Mouse (Mus musculus) lung, postnatal 4 days (tissue): ENCODE data around the gene Scd1.

ENCODE experiments used
- DNase-seq, 2 experiments: peaks; one replicate each; pipeline ENCODE4 v3.0.0; 2021

Scd1 gene

GRCm38 (mm10) chr19:44407341-44408222 lies at the start of gene Scd1:
Gene Scd1 (minus strand): TSS chr19:44407879.
- DNase-seq, result peak; percentile 66 to 79

- no peak for DNase-seq
Observed at GRCm38 (mm10) chr19:44455356-44455755, 47.7 kb upstream of the Scd1 start.

GRCm38 (mm10) chr19:44454862-44455261 lies 47.2 kb upstream of the Scd1 start:
- DNase-seq, result no peak

- DNase-seq, result no peak
Observed at GRCm38 (mm10) chr19:44447927-44448326, 40.2 kb upstream of the Scd1 start.

GRCm38 (mm10) chr19:44445755-44446154 lies 38.1 kb upstream of the Scd1 start:
- DNase-seq, result no peak

- no peak for DNase-seq
Observed at GRCm38 (mm10) chr19:44439302-44439701, 31.6 kb upstream of the Scd1 start.

GRCm38 (mm10) chr19:44437975-44438374 lies 30.3 kb upstream of the Scd1 start:
- no peak for DNase-seq

GRCm38 (mm10) chr19:44432084-44432483 lies 24.4 kb upstream of the Scd1 start:
- DNase-seq, result no peak

- DNase-seq, result no peak
Observed at GRCm38 (mm10) chr19:44427721-44428120, 20.0 kb upstream of the Scd1 start.

- peak; percentile 78 to 86 for DNase-seq
Observed at GRCm38 (mm10) chr19:44422051-44422631, 14.5 kb upstream of the Scd1 start.

- no peak for DNase-seq
Observed at GRCm38 (mm10) chr19:44419530-44419929, 11.9 kb upstream of the Scd1 start.

GRCm38 (mm10) chr19:44418945-44419344 lies 11.3 kb upstream of the Scd1 start:
- peak; percentile 46 to 73 for DNase-seq

- DNase-seq, result no peak
Observed at GRCm38 (mm10) chr19:44418544-44418943, 10.9 kb upstream of the Scd1 start.

- DNase-seq, result no peak
Observed at GRCm38 (mm10) chr19:44418061-44418460, 10.4 kb upstream of the Scd1 start.

GRCm38 (mm10) chr19:44417448-44417847 lies 9.8 kb upstream of the Scd1 start:
- DNase-seq, result no peak

GRCm38 (mm10) chr19:44416240-44416639 lies 8.6 kb upstream of the Scd1 start:
- DNase-seq, result no peak

- no peak for DNase-seq
Observed at GRCm38 (mm10) chr19:44415464-44415863, 7.8 kb upstream of the Scd1 start.

- peak in 1 of 2 experiments; percentile 47 for DNase-seq
Observed at GRCm38 (mm10) chr19:44410269-44410992, 2.8 kb upstream of the Scd1 start.

- DNase-seq, result no peak
Observed at GRCm38 (mm10) chr19:44408595-44408994, 916 bp upstream of the Scd1 start.

- peak; percentile 77 to 84 for DNase-seq
Observed at GRCm38 (mm10) chr19:44408223-44408545, 505 bp upstream of the Scd1 start.

- DNase-seq, result no peak
Observed at GRCm38 (mm10) chr19:44403546-44403945, 4.1 kb downstream of the Scd1 start.

GRCm38 (mm10) chr19:44400484-44401197 lies 7.0 kb downstream of the Scd1 start:
- no peak for DNase-seq

GRCm38 (mm10) chr19:44400076-44400475 lies 7.6 kb downstream of the Scd1 start:
- DNase-seq, result no peak
